Mouse (Mus musculus) layer of hippocampus, postnatal 10 days (tissue): ENCODE measurements around the gene Mapk9. TPM values are rescaled to one million over a fixed set of nuclear protein-coding genes. Genes with fewer than 3 reads are reported as not detected.

ENCODE experiments used
- DNase-seq, 2 experiments: peaks; one replicate each; pipeline ENCODE4 v3.0.0; 2021; ENCODE audit warnings: low spot score in 2 of 2
- total RNA-seq, 2 experiments: library from RNA; stranded (reverse); gene quantifications; 2 replicates each; pipeline ENCODE4 v1.2.3; 2021

The Mapk9 gene
- total RNA-seq, 2 experiments from 2014 or later, result 151 to 152 TPM

GRCm38 (mm10) chr11:49837717-49838407, 8.7 kb upstream of the Mapk9 start:
- DNase-seq, result no peak

- no peak for DNase-seq
Observed at GRCm38 (mm10) chr11:49840666-49841065, 5.9 kb upstream of the Mapk9 start.

DNA sequence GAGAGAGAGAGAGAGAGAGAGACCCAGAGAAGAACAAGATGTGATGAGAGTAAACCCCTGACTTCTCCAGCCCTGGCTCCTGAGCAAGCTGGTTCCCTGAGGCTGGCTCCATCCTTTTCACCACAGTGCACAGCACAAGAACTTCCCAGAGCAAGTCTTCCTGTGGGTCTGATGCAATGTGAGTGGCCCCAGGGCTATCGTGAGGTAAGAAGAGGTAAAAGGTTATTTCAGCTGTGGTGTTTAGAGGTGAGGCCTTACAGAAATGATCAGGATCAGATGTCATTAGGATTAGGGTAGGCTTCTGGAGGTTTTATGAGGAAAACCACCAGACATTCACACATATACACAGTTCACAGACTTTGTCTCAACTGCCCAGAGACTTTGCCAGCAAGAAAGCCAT, 4.7 kb upstream of the Mapk9 start:
- no peak for DNase-seq

DNA sequence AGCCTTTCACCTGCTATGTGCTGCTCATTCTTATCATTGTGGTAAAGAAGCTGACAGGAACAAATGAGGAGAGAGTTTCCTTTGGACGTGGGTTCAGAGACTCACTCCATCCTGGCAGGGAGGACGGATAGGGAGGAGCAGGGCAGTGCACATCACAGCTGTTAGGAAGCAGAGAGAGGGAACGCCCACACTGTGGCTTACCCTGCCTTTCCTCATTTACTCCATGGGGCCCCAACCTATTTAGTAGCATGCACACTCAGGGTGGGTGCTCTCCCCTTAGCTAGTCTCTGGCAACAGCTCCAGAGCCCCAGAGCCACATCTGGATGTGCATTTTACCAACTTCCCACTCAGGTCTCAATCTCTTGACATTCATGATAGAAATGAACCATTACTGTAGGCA, 3.8 kb upstream of the Mapk9 start:
- no peak for DNase-seq

DNA sequence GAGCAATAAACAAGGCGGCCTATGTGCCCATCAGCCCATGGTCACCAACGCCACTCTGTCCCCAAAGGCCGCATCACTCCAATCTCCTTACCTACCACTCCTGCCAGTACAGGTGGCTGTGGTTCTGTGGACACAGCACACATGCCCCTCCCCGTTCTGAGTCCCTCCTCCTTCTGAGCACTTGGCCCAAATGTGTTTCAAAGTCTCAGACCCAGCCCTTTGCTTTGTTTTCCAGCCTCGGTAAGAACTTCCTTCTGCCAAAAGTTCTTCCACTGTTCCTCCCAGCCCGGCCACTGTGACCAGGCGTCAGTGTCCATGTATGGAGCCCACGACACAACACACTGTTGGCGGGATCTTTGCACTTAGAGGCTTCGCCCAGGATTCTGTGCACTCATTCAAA, 2.2 kb upstream of the Mapk9 start:
- DNase-seq, result no peak

DNA sequence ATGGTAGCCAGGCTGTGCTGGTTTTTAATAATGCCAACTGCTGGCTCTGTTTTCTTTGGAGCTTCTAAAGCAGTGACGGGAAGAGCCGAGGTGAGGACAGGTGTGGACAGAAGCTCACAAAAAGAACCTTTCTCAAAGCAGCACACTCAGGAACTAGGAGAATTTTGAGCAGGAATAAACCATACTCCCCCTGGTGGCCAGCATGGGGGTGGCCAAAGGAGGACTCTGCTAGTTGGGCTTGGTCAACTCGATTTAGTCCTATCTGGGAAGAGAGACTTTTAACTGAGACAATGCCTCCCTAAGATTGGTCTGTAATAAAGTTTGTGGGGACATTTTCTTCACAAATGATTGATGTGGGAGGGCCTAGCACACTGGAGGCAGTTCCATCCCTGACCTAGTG, 1.6 kb upstream of the Mapk9 start:
- peak; percentile 58 to 72 for DNase-seq

- no peak for DNase-seq
Observed at GRCm38 (mm10) chr11:49845958-49846357, 593 bp upstream of the Mapk9 start.

- DNase-seq, result peak in 1 of 2 experiments; percentile 26
Observed at GRCm38 (mm10) chr11:49847071-49847810, 690 bp downstream of the Mapk9 start.

DNA sequence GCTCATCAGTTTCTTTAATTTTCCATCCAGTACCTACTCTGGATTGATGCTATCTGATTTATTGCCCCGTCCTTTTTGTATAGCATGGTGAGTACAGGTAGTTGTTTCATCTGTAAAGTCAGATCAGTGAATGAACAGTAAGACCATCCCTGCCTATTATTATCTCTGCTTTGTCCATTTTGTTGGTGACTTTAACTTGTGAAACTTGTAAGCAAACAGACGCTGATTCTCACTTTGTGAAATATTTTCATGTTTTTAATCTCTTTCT, 1.2 kb downstream of the Mapk9 start:
- DNase-seq, result no peak

DNA sequence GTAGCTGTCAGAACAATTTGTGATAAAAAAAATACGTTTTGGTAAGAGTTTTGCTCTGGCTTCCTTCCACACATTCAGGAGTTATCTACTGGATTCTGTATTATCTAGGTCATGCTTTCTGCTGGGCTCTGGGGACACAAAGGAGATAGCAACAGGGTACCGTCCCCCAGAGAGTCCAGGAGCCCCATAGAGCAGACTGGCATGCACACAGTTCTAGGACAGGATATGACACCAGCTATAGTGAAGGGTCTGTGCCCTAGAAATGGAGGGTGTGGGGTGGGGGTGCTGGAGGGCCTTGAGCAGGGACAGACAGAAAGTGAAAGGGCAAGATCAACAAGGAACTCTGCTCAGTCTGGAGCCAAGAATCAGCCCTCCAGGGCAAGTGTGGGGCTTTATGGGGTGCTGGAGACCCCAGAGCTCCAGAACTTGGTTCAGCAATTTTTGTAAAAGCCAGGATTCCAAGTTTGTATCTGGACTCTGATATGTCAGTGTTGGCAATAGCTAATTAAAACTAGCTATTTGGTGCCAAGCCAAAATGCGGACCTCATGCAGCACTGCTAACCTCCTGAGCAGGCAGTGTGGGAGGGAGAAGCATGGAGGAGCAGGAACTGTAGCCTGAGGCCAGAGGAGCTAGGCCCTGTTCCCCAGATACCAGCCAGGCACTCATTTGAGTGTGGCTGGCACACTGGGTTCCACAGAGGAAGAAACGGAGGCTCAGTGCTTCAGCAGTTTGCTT, 1.7 kb downstream of the Mapk9 start:
- DNase-seq, result peak in 1 of 2 experiments; percentile 19

GRCm38 (mm10) chr11:49850331-49850730, 3.8 kb downstream of the Mapk9 start:
- no peak for DNase-seq

DNA sequence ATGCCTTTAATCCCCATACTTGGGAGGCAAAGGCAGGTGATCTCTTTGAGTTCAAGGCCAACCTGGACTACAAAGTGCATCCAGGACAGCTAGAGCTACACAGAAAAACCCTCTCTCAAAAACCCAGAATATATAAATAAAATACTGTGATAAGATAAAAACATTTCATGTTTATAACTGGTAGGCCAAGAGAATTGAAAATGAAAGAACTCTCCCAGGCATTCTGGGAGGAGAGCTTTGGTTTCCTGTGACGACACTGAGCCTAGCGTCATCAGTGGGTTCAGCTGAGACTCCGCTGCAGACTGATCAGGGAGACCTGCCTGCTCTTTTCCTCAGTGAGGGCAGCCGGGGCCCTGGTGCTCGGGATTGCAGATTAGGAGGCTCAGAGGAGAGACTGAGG, 8.6 kb downstream of the Mapk9 start:
- DNase-seq, result no peak

DNA sequence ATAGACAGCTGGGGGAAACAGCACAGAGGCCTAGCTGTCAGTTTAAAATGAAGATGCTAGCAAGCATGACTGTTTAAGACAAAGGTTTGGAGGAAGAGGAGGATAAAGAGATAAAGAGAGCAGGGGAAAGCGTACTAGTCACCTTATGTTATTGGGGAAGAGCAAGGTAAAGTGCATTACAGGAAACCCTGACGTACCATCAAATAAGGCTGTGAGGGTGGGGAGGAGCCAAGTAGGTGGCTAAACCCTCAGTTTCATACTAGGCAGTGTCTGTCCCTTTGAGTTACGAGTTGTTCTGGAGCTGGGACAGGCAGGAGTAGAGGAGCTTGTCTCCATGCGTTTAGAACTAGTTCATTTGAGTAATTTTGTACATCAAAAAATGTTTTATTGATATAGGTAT, 14.6 kb downstream of the Mapk9 start:
- DNase-seq, result no peak

- no peak for DNase-seq
Observed at GRCm38 (mm10) chr11:49863926-49864325, 17.4 kb downstream of the Mapk9 start.

- no peak for DNase-seq
Observed at GRCm38 (mm10) chr11:49867320-49867719, 20.8 kb downstream of the Mapk9 start.

- DNase-seq, result peak; percentile 69
Observed at GRCm38 (mm10) chr11:49869762-49870161, 23.2 kb downstream of the Mapk9 start.

DNA sequence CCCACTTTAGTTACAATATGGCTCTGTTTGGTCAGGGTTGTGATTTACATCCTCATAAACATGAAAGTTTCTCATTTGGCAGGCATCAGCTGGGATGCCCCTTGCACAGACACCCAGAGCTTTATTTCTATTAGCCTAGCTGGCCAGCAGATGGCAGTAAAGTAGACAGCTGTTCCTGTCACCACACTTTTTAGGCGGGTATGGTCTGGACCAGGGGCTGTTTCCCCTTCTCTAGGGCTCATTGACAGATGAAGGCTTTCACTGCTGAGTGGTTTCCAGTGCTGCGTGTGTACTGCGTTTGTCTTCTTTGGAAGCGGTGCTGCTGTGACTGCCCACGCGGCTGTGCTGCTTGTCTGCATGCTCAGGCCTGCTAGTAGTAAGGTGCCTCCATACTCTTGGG, 25.4 kb downstream of the Mapk9 start:
- peak; percentile 62 to 67 for DNase-seq

DNA sequence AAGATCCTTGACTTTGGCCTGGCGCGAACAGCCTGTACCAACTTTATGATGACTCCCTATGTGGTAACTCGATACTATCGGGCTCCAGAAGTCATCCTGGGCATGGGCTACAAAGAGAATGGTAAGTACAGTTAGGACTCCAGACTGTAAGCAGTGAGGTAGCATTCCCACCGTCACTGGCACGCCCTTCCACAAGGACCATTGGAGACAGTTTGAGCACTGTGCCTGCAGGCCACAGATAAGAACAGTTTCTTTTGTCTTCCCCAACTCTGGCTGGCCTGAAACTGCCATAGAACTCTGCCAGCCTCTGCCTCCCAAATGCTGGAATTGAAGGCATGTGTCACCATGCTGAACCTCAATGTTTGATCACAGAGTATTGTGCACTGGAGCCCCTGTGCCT, 26.2 kb downstream of the Mapk9 start:
- DNase-seq, result no peak

DNA sequence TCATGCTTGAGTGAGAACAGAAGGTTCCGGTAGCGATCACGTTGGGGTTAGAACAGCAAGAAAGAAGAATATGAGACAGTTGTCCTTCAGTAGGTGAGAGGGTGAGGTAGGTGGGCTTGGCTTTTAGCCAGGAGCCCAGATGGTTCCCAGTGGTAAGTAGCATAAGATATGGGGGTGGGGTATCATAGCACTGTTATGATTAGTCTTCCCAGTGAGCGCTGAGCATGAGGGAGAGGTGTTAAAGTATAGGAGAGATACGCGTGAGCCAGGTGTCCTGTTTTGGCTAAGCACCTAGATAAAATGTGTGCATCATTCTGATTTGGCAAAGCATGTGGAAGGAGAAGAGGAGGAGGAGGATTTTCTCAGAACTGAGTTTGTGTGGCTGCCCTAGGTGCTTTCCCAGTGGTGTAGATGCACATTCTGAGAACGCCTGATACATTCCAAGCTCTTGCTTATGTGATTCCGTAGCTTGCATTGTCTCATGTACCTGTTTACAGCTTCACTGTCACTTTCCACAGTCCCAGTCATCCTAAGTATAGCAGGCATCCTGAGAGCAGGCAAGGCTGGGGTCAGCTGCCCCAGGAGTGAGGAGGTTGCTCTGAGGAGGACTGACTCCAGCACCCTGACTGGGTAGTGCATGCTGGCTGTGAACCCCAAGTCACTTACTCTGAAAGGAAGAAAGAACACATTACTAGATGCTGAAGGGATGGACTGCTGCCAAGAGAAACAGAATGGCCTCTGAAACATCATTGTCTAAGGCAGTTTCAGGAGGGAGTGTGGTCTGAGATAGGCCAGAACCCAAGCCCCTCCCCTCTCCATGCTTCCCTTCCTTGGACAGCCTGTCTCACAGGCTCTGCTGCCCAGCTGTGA, 30.6 kb downstream of the Mapk9 start:
- no peak for DNase-seq

- DNase-seq, result no peak
Observed at GRCm38 (mm10) chr11:49879950-49880642, 33.5 kb downstream of the Mapk9 start.

GRCm38 (mm10) chr11:49883394-49883793, 36.8 kb downstream of the Mapk9 start:
- DNase-seq, result no peak
